Mouse (Mus musculus) neural tube, embryonic 11.5 days (tissue): Measurements from ENCODE around the gene Dock3. TPM values are rescaled to one million over a fixed set of nuclear protein-coding genes. Genes with fewer than 3 reads are reported as not detected.

Experiments
- ATAC-seq: fragments of 200-750 bp; cut with Nextera tagmentation; 2 replicates; pipeline ENCODE4 v1.8.0; 2017; ENCODE audit warnings: moderate number of reproducible peaks, mild to moderate bottlenecking, moderate TSS enrichment, moderate library complexity; ENCODE audit not compliant: insufficient read depth, low FRiP score, low TSS enrichment
- DNase-seq: peaks from one replicate; pipeline ENCODE4 v3.0.0-alpha.2; 2015; ENCODE audit warnings: low spot score
- H3K27ac ChIP-seq: fragments of 300-500 bp; sonication (generic); 2 replicates; pipeline ENCODE4 v1.5.1; 2014; ENCODE audit warnings: low read depth, mild to moderate bottlenecking, low read length
- H3K27me3 ChIP-seq: fragments of 300-500 bp; sonication (generic); 2 replicates; pipeline ENCODE4 v1.6.1; 2014; ENCODE audit warnings: mild to moderate bottlenecking, low read length, mixed read lengths; ENCODE audit not compliant: control insufficient read depth, insufficient read depth
- H3K36me3 ChIP-seq: fragments of 300-500 bp; sonication (generic); 2 replicates; pipeline ENCODE4 v1.6.1; 2014; ENCODE audit warnings: mild to moderate bottlenecking, low read length, moderate library complexity, mixed read lengths; ENCODE audit not compliant: control insufficient read depth, insufficient read depth
- H3K4me1 ChIP-seq: fragments of 300-500 bp; sonication (generic); 2 replicates; pipeline ENCODE4 v1.6.1; 2014; ENCODE audit warnings: low read length, mixed read lengths; ENCODE audit not compliant: control insufficient read depth, insufficient read depth
- H3K4me2 ChIP-seq: fragments of 300-500 bp; sonication (generic); 2 replicates; pipeline ENCODE4 v1.6.1; 2014; ENCODE audit warnings: low read depth, mild to moderate bottlenecking, moderate library complexity
- H3K4me3 ChIP-seq: fragments of 300-500 bp; sonication (generic); 2 replicates; pipeline ENCODE4 v1.5.1; 2014; ENCODE audit warnings: low read depth, low read length
- H3K9ac ChIP-seq: fragments of 300-500 bp; sonication (generic); 2 replicates; pipeline ENCODE4 v1.6.1; 2014; ENCODE audit warnings: mild to moderate bottlenecking, low read length
- H3K9me3 ChIP-seq: fragments of 300-500 bp; sonication (generic); 2 replicates; pipeline ENCODE4 v1.6.1; 2016; ENCODE audit warnings: low read length; ENCODE audit not compliant: control insufficient read depth
- WGBS: fragments of 180-500 bp; shearing (Covaris S2); extraction: QIAGEN DNeasy Blood & Tissue Kit; methylation state at CpG from one replicate; pipeline ENCODE4 v1.1.7; 2014; 5-methylcytosine and 5-hydroxymethylcytosine counted together
- polyA plus RNA-seq: library from polyadenylated mRNA; unstranded; fragments of >200 nt; fragmentation: Nextera tagmentation; extraction: Ambion mirVana; gene quantifications from 2 replicates; pipeline ENCODE4 v1.2.1, GENCODE M21; 2014

Dock3 gene
- polyA plus RNA-seq, 1 experiment from 2014 or later, result 5.8 TPM

- no peaks in the 10 kb centered on the region for H3K27me3 ChIP-seq
- 0 out of 2 replicates have a peak, but pooled peaks have one; percentile 2 for ATAC-seq
- peaks cover 19% of the 10 kb centered on the region for H3K36me3 ChIP-seq
- H3K9ac ChIP-seq, result peak overlapping the region; percentile 99
- H3K27ac ChIP-seq, result peak overlapping the region; percentile 86
- under 1% methylated on average over 84 of the region's 107 CpGs for WGBS
- H3K4me2 ChIP-seq, result peak overlapping the region; percentile 92
- peak; percentile 55 for DNase-seq
- H3K4me1 ChIP-seq, result peaks cover 31% of the 10 kb centered on the region
- H3K9me3 ChIP-seq, result no peaks in the 10 kb centered on the region
- peak overlapping the region; percentile 96 for H3K4me3 ChIP-seq
Observed at GRCm38 (mm10) chr9:106885901-106886731, 345.6 kb downstream of the Dock3 start.

DNA sequence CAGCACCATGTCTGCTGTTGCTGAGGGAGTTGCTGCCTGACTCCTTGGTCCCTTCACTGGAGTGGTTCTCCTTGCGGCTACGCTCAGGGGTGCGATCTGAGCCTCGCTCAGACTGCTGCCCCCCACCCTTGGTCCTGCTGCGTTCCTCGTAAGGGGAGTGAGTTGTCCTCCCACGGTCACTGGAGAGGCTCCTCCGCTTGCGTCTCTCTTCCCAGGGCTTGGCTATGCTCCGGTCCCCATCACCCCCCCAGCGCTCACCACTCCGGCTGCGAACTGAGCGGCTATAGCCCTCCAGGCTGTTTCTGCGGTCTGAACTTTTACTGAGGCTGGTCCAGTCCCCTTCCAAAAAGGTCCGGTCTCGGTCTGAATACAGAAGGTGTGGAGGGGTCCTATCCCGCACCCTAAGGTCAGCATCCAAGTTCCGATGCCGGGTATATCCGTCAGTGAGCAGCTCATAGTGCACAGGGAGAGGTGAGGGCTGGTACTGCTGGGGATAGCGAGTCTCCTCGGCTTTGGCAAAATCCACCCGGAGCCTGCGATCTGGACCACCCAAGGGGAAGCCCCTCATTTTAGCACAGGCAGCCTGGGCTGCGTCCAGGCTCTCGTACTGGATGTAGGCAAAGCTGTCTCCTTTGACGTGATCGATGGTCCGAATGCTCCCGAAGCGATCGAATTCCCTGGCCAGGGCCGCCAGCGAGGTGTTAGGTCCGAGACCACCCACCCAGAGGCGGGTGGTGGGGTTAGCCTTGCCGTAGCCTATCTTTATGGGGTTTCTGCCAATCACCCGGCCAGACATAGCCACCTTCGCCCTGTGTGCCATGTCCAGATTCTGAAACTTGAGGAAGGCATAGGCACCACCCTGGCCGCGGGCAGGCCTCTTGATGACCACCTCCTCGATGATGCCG is 346.5 kb downstream of the Dock3 start:
- H3K4me3 ChIP-seq, result peak overlapping the region; percentile 96
- DNase-seq, result peak; percentile 51
- no peaks in the 10 kb centered on the region for H3K9me3 ChIP-seq
- WGBS, result 21% methylated on average over 44 of the region's 44 CpGs
- ATAC-seq, result no peak
- no peaks in the 10 kb centered on the region for H3K27me3 ChIP-seq
- peaks cover 19% of the 10 kb centered on the region for H3K36me3 ChIP-seq
- H3K27ac ChIP-seq, result peak overlapping the region; percentile 86
- H3K9ac ChIP-seq, result peak overlapping the region; percentile 99
- H3K4me2 ChIP-seq, result peak overlapping the region; percentile 92
- peaks cover 23% of the 10 kb centered on the region for H3K4me1 ChIP-seq

DNA sequence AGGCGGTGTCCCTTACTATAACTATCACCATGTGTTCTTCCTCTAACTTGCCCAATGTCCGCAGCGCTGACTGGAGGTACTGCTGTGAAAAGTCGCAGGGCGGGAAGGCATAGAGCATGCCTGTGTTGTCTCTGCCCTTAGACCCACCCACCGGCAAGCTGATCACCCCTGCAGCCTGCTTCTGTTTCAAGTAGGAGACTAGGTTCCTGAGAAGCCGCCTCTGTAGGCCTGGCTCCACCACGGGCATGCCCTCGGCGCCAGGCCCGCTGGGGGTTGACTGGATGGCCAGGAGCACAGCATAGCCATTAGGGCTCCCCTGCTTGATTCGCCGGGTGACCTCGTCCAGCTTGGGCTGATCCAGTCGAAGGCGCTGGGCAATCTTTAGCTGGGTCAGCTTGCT is 347.4 kb downstream of the Dock3 start:
- H3K9ac ChIP-seq, result peak overlapping the region; percentile 99
- WGBS, result 44% methylated on average over 16 of the region's 16 CpGs
- peak overlapping the region; percentile 92 for H3K4me2 ChIP-seq
- DNase-seq (peak; percentile 23), ATAC-seq (no peak)
- no peaks in the 10 kb centered on the region for H3K9me3 ChIP-seq
- no peak overlapping the region for H3K27ac ChIP-seq
- peaks cover 19% of the 10 kb centered on the region for H3K4me1 ChIP-seq
- H3K36me3 ChIP-seq, result peaks cover 16% of the 10 kb centered on the region
- no peaks in the 10 kb centered on the region for H3K27me3 ChIP-seq
- H3K4me3 ChIP-seq, result peak overlapping the region; percentile 96

- Histone ChIP-seq H3K9me3 (no peaks in the 10 kb centered on the region), H3K9ac (no peak overlapping the region), H3K36me3 (peaks cover 6% of the 10 kb centered on the region; the same call in 1 of the 2 replicates), H3K4me3 (no peak overlapping the region), H3K4me1 (peaks cover 19% of the 10 kb centered on the region), H3K27me3 (no peaks in the 10 kb centered on the region), H3K4me2 (peak overlapping the region; percentile 25; the same call in 1 of the 2 replicates), H3K27ac (no peak overlapping the region)
- WGBS, result 85% methylated on average over 3 of the region's 3 CpGs
- DNase-seq (no peak), ATAC-seq (no peak)
Observed at GRCm38 (mm10) chr9:106883085-106883484, 348.6 kb downstream of the Dock3 start.

DNA sequence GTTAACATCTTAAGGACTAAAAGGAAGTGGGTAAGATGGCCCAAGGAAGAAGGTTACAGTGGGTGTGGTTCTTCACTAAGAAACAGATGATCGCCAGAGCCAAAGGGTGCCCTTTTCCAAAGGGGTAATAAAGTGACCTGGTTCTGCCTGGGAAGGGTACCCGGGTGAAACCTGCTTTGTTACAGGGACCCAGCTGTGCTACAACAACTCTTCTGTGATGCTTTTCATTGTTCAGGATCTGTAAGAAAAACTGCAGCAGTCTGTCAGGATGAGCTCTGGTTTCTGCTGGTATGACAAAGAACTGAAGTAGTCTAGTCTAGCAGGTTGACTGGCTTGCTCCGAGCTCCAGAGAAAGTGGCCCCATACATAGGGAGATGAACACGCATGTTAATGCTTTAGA is 349.5 kb downstream of the Dock3 start:
- WGBS, result 65% methylated on average over 4 of the region's 4 CpGs
- Histone ChIP-seq H3K4me1 (peaks cover 16% of the 10 kb centered on the region), H3K4me2 (no peak overlapping the region), H3K27me3 (no peaks in the 10 kb centered on the region), H3K27ac (no peak overlapping the region), H3K4me3 (no peak overlapping the region), H3K9ac (no peak overlapping the region), H3K36me3 (peaks cover 6% of the 10 kb centered on the region; the same call in 1 of the 2 replicates), H3K9me3 (no peaks in the 10 kb centered on the region)
- ATAC-seq (no peak), DNase-seq (no peak)

- ATAC-seq (no peak), DNase-seq (no peak)
- WGBS, result 65% methylated on average over 4 of the region's 4 CpGs
- Histone ChIP-seq H3K9me3 (no peaks in the 10 kb centered on the region), H3K9ac (no peak overlapping the region), H3K4me2 (no peak overlapping the region), H3K27me3 (no peaks in the 10 kb centered on the region), H3K27ac (no peak overlapping the region), H3K4me1 (peaks cover 16% of the 10 kb centered on the region), H3K4me3 (no peak overlapping the region), H3K36me3 (peaks cover 6% of the 10 kb centered on the region; the same call in 1 of the 2 replicates)
Observed at GRCm38 (mm10) chr9:106881071-106881755, 350.5 kb downstream of the Dock3 start.

- Histone ChIP-seq H3K27me3 (no peaks in the 10 kb centered on the region), H3K4me1 (peaks cover 8% of the 10 kb centered on the region), H3K36me3 (peaks cover 5% of the 10 kb centered on the region), H3K4me3 (no peak overlapping the region), H3K27ac (no peak overlapping the region), H3K9ac (no peak overlapping the region), H3K9me3 (no peaks in the 10 kb centered on the region), H3K4me2 (no peak overlapping the region)
- WGBS, result 78% methylated on average over 4 of the region's 4 CpGs
- DNase-seq (no peak), ATAC-seq (no peak)
Observed at GRCm38 (mm10) chr9:106879471-106879870, 352.2 kb downstream of the Dock3 start.

GRCm38 (mm10) chr9:106876666-106877065 is 355.0 kb downstream of the Dock3 start:
- ATAC-seq (no peak), DNase-seq (no peak)
- Histone ChIP-seq H3K4me1 (no peaks in the 10 kb centered on the region), H3K27me3 (no peaks in the 10 kb centered on the region), H3K4me3 (no peak overlapping the region), H3K27ac (no peak overlapping the region), H3K4me2 (no peak overlapping the region), H3K9me3 (no peaks in the 10 kb centered on the region), H3K36me3 (peaks cover 5% of the 10 kb centered on the region), H3K9ac (no peak overlapping the region)
- WGBS, result 71% methylated on average over 3 of the region's 3 CpGs
